Comparison of ENCODE assay signal across 37 mouse cellular contexts in the genomic region with DNA sequence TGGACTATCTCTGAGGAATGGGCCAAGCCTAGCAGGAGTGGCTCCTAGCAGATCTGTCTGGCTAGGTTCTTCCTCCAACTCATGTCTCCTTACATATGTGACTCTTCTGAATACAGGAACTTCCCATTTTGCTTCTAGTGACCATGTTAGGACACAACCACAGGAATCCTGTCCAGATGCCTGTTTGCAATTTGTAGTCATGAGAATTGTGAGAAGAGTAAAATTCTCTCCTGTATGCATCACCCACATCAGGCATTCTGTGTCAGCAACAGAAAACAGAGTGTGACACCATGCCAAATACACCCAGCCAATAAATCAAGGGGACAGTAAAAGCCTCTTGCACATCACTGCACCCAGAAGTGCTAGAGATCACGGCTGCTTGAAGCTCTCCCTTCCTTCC. TPM values are rescaled to one million over a fixed set of nuclear protein-coding genes. Genes with fewer than 3 reads are reported as not detected.
"Had no signal": no experiment of that assay in that cellular context is flagged by ENCODE, and none has a peak within 500 bp of the region (broad histone marks: within the 10 kb centered on the region; RNA-seq: fewer than 3 reads in every experiment).

No protein-coding gene starts in this region.

- DNase-seq: gastrocnemius, postnatal 10 days; gastrocnemius, postnatal 25 days; heart, adult 18-20 months; heart, postnatal 14 days; heart, postnatal 36 days; kidney, adult 18-20 months; kidney, adult 8-10 months; kidney, postnatal 10 days; kidney, postnatal 25 days; kidney, postnatal 4 days; liver had no signal

- H3K27me3 ChIP-seq: heart, embryonic 13.5 days; heart, embryonic 15.5 days; intestine, embryonic 15.5 days; limb, embryonic 12.5 days; liver, embryonic 12.5 days had no signal

- H3K4me2 ChIP-seq: heart, embryonic 11.5 days; hindbrain, embryonic 14.5 days; intestine, embryonic 15.5 days; limb, embryonic 12.5 days; liver, embryonic 12.5 days had no signal

- H3K27ac ChIP-seq: heart, embryonic 13.5 days; heart, embryonic 15.5 days; hindbrain, embryonic 14.5 days; intestine, embryonic 15.5 days; layer of hippocampus, adult 2 months; left cerebral cortex, adult 2 months; limb, embryonic 10.5 days; limb, embryonic 12.5 days; liver, embryonic 12.5 days; liver, embryonic 14.5 days had no signal

- H3K9me3 ChIP-seq: heart, embryonic 13.5 days; heart, embryonic 15.5 days; intestine, embryonic 15.5 days; limb, embryonic 10.5 days; limb, embryonic 12.5 days; liver, embryonic 12.5 days had no signal

- H3K4me3 ChIP-seq: heart, embryonic 13.5 days; heart, embryonic 15.5 days; intestine, embryonic 15.5 days; layer of hippocampus, adult 2 months; left cerebral cortex, adult 2 months; limb, embryonic 10.5 days; limb, embryonic 12.5 days; liver, embryonic 12.5 days had no signal

- H3K4me1 ChIP-seq: liver, embryonic 12.5 days had no signal

- H3K9ac ChIP-seq: heart, embryonic 13.5 days; heart, embryonic 15.5 days; hindbrain, embryonic 14.5 days; intestine, embryonic 15.5 days; limb, embryonic 12.5 days; liver, embryonic 12.5 days; liver, embryonic 14.5 days had no signal

- ATAC-seq: hindbrain, embryonic 16.5 days; inflammation-experienced regulatory T-cells, adult 6 months; intestine, embryonic 15.5 days; intestine, postnatal 0 days; liver, embryonic 12.5 days had no signal

- H3K36me3 ChIP-seq: heart, embryonic 13.5 days; heart, embryonic 15.5 days; intestine, embryonic 15.5 days; limb, embryonic 10.5 days; limb, embryonic 12.5 days; liver, embryonic 12.5 days had no signal

RNA-seq across cellular contexts. Expression of gene C9, which starts 1.1 kb away (rescaled TPM):
- total RNA-seq: gastrocnemius, adult 18-20 months; gastrocnemius, postnatal 10 days; gastrocnemius, postnatal 25 days; gastrocnemius, postnatal 4 days; granulocyte monocyte progenitor cell, adult 5-6 weeks; heart, adult 18-20 months; heart, postnatal 14 days; heart, postnatal 36 days; hematopoietic stem cell, adult 5-6 weeks; layer of hippocampus, adult 2 months; layer of hippocampus, postnatal 10 days; layer of hippocampus, postnatal 25 days; left cerebral cortex, adult 2 months; left cerebral cortex, postnatal 14 days; left cerebral cortex, postnatal 36 days had no signal
- polyA plus RNA-seq: heart, embryonic 11.5 days; heart, embryonic 13.5 days; heart, embryonic 15.5 days; heart, postnatal 0 days; hindbrain, embryonic 11.5 days; hindbrain, embryonic 14.5 days; hindbrain, embryonic 16.5 days; inflammation-experienced regulatory T-cells, adult 6 months; kidney, embryonic 14.5 days; kidney, embryonic 16.5 days; limb, embryonic 10.5 days; limb, embryonic 12.5 days had no signal
